Mouse (Mus musculus): ENCODE data around the gene Sytl3.
"Not testable (repeated sequence)": the region's sequence is repeated elsewhere in the genome, so short reads cannot be mapped to it uniquely, and the experiment has no call there.

Sytl3 gene

DNA sequence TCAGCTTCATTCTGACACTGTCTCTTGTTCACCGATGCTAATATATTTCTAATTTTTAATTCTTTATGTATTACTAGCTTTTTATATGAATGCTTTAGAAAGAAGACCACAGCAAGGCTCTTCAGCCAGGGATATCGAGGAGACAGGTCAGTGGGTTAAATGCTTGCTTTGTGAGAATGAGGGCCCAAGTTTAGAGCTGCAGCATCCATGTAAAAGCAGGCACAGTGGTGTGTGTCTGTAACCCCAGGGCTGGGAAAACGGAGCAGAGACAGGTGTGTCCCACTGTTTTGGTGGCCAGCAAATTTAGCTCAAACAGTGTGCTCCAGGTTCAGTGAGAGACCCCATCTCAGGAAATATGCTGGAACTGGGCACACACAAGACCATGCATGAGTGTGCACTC, 11.4 kb upstream of the Sytl3 start:
- not testable (repeated sequence) for DNase-seq

DNA sequence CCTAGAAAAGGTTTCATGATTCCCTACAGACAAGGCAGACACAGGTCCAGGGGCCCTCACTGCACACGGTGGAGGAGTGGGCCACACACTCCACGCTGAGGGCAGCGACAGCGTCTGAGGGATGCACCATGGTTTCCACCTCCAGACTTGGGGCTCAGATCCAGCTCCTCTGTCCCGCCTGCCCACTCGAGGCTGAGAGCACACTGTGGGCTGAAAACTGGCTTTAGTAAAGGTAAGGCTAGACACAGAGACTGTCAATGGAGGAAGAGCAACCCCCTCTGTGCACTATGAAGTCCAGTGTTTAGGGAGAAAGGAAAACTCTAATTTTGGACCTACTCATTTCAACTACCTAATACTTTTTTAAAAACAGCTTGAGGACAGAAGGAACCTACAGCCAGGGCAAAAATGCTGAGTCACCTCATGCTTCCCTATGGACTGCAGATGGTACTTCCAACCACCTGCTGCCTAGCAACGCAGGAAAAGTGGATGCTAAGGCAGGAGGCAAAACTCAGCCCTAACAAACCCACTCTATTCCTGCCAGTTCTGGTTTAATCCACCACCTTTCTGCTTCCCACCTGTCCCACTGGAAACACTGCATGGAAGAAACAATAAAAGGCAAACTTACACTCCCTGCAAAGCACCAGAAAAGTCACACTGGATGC, 7.9 kb upstream of the Sytl3 start:
- DNase-seq, result not testable (repeated sequence)

DNA sequence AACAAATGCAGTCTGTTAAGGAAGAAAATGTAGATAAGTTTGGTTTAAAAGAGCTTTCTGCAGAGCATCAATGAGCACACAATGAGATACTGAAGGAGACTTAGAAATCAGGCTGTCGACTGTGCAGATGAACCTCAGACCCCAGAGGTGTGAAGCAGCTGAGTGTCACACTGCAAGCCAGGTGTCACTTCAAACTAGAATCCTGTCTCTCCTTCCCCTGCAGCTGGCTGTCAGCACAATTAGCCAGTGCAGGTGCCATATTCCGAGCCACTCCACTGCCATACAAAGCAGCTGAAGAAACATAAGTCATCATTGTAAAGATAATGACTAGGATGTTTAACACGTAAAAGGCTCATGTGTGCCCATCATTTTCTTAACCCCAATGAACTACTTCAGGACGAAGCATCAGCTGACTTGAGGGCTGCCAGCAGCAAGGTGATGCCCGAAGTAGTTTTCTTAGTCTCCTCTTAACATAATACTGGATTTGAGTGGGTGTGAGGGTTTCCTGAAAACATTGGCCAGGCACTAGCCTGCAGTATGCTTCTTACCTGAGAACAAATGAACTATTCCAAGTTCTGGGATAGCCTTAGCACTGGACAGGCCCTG, 5.4 kb upstream of the Sytl3 start:
- peak in 1 of 2 experiments; percentile 54 for DNase-seq

DNA sequence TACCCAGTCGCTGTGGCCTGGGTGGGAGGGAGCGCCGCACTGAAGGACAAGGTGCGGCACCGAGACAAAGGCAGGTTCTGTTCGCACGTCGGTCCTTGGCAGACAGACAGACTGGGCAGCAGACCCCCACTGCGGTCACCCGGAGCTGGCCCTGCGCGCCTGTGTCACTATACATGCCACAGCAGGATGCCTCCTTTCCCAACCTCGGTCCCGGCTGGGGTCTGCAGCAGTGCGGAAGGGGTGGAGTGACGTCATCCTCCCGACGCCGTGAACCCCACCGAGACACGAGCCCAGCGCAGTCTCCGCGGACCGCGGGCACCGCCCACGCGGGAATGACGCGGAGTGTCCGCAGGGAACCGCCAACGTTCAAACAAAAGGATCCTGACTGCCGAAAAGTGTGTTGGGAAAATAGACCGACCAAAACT, 3.8 kb upstream of the Sytl3 start:
- DNase-seq, result peak; percentile 68 to 79

DNA sequence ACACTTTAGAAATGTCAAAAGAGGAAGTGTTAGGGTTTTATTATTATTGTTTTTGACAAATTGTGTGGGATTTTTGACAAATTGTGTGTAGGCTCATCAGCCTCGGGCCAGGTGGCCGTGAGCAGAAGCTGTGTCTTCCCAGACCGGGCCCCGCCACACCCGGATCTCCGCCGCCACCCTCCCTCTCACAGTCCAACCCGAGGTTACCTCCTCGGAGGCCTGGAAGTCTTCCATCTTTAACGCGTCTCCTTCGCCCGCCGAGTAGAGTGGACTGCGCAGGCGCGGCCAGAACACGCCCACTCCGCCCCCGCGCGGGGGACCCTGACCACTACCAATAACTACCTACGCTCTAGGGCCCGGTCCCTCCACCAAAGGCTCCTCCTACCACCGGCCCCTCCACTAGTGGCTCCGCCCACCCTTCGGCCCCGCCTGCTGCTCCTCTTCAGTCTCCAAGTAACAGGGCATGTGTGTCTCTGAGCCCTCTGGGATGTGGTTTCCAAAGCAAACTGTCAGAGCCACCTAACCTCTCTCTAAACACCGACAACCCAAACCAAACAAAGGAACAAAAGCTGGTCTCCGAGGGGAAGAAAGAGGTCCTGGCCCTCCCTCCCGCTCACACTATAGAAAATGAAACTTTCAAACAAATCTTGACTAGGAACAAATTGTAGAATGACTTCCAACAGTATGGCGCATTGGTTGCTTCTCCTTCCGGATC, 3.2 kb upstream of the Sytl3 start, which contains the start of gene Dynlt1f:
Dynlt1f (minus strand) TSS at position 334 of the 715 bp plus-strand sequence.
- DNase-seq, result peak; percentile 77 to 83

DNA sequence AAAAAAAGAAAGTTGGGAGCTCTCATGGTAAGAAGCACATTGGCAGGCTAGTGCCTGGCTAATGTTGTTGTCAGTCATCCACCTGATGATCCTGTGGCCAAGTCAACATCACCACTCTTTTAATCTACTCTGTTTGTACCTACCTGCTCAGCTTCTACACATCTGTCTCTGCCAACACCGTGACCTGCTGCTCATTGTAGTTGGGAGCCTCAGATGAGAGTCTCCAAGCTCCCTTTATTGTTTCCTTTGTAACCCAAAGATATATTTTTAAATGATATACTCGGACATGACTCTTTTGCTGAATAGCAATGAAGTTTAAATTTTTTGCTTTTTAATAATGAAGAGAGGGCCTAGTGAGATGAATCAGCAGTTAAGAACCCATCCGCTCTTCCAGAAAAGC, 2.4 kb upstream of the Sytl3 start:
- not testable (repeated sequence) for DNase-seq

DNA sequence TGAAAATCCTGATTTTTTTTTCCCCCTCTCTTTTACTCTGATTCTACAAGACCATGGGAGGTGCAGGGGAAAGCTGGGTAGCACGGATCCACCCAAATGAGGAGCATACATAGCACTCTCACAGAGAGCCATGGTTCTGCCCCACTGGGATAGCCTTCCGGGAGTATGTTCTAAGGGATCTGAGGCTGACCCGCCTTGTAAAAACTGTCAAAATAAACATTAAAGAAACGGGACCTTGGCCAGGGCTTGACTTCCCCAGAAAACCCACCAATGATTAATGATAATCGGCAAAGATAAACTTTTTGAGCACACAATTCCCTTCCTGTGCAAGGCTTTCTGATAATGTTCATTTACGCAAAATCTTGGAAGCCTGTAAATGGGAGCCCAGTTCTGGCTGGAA, 1.7 kb downstream of the Sytl3 start:
- peak in 1 of 2 experiments; percentile 16 for DNase-seq

DNA sequence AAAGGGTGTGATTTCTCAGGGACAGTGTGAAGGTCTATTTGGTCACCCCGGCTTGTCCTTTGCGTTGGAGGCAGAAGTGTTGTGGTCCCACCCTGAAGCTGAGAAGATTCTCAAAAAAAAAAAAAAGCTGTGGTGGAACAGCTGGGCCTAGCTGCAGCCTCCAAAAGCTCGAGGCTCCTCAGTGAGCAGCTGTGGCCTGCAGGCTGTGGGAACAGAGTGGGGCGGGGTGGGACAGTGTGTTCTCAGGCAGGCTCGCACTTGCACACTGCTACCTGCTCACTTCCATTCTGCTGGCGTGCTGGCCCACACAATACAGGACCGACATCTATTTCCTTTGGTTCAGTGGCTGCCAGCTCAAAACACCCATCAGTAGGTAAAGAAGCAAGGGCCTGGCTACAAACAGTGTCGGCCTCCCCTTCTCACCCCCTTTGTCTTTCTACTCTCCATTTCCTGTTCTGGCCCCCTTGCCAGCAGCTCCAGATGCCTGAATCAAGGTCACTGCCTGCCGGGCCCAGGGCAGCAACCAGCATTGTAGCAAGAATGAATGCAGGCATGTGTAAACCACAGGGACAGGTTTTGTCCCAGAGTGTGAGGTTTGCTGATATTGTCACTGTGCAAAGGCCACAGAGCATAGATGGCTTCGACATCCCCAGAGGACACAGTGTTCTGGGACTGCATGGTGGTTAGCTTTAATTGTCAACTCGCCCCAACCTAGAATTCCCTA, 2.4 kb downstream of the Sytl3 start:
- peak; percentile 78 to 87 for DNase-seq

DNA sequence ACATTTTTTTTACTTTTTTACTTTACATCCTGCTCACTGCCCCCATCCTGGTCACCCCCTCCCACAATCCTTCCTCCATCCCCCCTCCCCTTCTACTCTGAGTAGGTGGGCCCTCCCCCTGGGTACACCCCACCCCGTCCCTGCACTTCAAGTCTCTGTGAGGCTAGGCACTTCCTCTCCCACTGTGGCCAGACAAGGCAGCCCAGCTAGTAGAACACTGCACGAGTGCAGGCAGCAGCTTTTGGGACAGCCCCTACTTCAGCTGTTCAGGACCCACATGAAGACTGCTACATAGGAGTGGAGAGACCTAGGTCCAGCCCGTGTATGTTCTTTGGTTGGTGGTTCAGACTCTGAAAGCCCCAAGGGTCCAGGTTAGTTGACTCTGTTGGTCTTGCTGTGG, 3.9 kb downstream of the Sytl3 start:
- peak; percentile 54 to 62 for DNase-seq

DNA sequence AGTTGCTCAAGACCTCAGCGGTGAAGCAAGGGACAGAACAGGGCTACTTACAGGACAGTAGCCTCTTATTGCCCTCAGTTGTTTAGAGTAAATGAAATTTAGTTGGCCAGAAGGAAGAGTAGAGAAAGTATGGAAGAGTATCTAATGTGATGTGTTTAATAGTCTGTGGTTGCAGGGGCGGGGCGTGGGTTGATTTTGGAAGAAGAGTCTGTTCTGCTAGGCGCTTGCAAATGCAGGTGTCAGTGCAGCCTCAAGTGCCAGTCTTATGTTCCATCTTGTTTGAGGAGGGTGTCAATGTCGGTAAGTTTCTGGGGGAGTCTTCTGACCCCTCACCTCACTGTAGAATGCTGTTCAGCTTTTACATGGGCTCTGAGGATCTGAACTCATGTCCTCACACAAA, 6.5 kb downstream of the Sytl3 start:
- DNase-seq, result peak in 1 of 2 experiments; percentile 37

DNA sequence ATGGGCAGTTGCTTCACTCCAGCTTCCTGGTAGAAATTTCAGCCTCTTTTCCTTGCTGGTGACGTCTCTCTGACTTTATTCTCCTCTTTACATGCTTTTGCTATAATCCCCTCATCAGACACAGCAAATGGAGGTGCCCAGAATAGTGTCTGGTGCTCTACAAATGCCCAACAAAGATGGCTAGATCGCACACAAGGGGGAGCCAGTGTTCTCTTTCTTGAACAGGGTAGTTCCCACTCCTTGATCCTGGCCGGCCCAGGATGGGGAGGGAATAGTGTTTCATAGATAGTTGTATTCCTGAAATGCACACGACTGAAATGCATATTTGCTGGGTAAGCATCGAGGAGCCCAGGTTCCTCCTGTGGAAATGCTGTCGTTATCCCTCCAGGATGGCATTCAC, 9.6 kb downstream of the Sytl3 start:
- DNase-seq, result not testable (repeated sequence)

DNA sequence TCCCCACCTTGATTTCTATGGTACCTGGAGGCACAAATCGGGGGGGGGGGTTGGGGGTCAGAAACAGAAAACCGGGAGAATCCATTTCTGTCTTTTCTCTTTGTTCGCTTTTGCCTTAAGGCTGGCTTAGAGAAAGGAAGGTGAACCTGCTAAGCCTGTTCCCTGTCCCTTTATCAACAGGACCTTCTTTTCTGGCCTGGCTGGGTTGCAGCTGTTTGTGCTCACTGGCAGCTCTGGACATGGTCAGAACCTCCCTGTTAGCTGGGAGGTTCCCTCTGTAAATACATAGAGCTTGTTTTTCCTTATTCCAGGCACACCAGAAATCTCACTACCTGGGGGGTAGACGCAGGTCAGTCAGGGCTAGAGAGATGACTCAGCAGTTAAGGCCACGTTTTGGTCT, 15.4 kb downstream of the Sytl3 start:
- not testable (repeated sequence) for DNase-seq

DNA sequence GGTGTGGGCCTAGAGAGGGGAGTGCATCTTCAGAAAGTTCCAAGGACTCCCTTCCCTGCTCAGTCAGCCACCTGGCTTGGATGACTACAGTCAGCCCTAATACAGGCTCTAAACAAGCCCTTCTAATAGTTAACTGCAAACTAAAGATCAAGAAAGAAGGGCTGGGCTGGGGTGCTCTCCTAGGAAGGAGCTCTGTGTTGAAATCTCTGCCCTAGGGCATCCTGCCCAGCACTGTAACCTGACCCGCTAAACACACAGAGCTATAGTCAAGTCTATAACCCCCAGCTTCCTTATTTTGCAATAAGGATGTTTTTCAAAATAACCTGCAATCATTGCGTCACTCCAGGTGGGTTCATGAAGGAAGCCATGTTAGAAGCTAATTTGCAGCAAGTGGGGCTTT, 19.2 kb downstream of the Sytl3 start:
- DNase-seq, result not testable (repeated sequence)

DNA sequence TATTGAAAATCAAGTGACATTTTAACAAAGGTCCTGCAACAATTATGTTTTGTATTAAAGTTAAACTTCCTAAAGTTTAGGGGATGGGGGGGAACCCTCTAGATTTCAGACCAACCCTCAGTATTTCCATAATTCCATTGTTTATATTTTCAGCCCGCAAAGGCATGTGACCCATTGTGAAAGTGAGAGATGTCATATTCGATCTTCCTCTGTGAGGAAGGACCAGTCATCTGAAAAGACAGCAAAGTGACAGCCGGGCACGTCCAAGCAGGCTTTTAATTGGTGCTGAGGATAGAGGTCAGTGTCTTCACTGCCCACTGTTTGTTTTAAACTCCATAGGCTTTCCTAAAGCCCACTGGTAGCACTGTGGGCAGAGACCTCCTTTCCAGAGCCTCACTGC, 22.8 kb downstream of the Sytl3 start:
- not testable (repeated sequence) for DNase-seq

DNA sequence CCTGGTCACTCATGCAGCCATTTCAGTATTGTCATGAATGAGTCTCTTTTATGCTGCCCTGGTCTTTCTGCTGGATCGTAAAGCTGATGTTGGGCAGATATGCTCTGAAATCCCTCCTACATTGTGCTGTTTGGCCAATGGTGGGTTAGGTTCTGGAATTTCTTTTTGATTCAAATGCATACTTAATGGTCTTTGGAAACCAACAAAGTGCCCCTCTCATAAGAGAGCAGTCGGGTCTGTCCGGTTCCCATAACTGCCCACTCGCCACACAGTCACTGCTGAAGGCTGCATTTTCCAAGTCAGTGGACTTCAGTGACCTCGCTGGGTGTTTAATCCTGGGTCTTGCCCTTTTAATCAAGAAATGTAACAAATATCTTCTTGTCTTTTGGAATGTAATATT, 24.8 kb downstream of the Sytl3 start:
- not testable (repeated sequence) for DNase-seq

DNA sequence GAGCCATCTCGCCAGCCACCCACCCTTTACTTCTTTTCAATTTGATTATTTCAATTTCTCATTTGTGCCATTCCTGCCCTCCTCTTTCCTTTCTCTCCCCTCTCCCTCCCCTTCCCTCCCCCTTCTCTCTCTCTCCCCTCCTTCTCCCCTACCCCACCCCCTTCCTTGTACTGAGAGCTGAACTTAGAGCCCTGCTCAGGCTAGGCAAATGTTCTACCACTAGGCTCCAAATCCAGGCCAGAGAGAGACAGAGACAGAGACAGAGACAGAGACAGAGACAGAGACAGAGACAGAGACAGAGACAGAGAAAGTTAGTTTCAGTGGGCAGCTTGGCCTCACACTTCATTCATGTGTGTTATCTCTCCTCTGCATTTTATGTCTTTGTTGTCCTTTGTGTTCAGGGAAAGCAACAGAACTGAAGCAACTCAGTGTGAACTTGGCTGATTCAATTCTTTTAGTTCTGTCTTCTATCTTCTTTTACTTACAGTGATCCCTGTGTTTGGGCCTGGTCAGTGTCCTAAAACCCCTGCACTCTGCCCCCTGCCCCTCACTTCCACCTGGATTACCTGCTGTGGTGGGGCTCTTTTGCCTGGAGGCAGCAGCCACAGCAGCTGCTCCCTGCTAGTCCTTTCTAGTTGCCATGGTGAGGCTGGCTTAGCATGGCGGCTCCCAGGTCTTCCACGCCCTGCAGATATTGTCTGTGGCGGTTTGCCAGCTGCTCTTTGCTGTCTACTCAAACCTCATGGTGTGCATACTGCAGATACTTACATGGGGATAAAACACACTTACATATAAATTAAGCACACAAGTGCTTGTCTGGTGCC, 25.8 kb downstream of the Sytl3 start:
- DNase-seq, result not testable (repeated sequence)

DNA sequence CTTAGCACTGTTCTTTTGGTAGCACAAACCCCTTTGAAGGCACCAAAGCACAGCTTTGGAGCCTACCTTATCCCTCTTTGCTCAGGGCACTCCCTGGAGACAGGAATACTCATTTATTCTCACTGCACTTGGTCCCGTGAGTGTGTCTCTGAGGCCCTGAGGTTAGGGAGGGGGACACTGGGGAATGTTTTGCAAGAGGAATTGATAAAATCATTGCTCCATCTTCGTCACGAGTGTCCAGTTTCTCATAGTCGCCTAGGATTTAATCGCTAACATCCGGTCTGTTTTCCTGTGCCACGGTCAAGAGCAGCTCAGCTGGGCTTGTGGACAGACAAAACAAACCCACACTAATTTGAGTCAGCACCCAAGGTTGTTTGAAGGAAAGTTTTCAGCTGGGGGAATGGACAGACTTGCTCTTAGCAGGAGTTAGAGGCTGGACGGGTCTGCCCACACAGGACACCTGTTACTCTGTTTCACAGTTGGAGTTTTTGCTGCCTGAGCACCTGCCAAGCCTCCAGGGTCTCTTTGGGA, 26.5 kb downstream of the Sytl3 start:
- DNase-seq, result not testable (repeated sequence)

DNA sequence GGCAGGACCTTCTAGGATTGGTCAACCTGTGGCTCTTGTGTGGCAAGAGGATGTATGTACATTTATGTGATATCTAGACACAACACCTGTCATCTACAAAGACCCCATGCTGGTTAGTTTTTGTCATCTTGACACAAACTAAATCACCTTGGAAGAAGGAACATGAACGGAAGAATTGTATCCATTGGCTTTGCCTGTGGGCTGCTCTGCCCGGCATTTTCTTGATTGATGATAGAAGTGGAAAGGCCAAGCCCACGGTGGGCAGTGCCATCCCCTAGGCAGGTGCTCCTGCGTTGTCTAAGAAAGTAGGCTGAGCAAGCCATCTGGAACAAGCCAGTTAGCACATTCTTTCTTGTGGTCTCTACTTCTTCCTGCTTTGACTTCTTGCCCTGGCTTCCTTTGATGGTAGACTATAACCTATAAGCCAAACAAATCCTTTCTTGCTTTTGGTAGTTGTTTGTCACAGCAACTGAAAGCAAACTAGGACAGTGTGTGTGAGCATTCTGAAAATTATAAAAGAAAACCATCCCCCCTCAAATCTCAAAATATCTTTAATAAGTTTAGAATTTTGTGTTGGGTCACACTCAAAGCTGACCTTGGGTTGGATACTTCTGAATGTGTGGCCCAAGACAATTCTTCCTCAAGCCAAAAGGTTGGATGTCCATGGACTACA, 27.5 kb downstream of the Sytl3 start:
- DNase-seq, result peak in 1 of 2 experiments; percentile 66

DNA sequence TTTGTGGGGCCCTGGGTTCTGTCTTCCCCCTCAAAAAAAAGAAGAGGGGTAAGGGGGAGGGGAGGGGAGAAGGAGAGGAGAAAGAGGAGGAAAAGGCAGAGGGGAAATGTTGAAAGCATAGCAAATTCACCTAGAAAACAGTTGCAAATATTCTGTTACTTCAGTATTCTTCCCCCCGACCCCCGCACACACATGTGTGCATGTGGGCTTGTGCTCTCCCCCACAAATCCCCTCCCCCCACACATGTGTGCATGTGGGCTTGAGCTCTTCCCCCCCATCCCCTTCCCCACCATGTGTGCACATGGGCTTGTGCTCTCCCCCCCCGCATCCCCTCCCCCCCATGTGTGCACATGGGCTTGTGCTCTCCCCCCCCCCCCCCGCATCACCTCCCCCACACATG, 30.5 kb downstream of the Sytl3 start:
- DNase-seq, result peak; percentile 42 to 65

DNA sequence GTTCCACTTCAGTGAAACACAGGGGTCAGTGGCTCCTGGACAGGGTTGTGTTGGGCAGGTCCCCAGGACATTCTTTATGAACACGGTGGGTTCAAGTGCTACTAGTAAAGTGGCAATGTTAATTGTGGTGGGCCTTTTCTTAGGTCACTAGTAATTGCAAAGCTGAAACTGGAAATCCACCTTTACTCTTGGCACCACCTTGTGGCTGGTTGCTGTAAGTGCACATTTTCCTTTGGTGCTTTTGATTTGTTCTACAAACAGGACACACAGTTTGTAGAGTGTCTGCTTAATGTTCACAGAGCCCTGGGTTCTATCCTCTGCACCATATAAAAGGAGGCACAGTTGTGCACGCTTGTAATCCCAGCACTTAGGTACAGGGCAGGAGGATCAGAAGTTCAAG, 32.7 kb downstream of the Sytl3 start:
- DNase-seq, result peak; percentile 88 to 93

DNA sequence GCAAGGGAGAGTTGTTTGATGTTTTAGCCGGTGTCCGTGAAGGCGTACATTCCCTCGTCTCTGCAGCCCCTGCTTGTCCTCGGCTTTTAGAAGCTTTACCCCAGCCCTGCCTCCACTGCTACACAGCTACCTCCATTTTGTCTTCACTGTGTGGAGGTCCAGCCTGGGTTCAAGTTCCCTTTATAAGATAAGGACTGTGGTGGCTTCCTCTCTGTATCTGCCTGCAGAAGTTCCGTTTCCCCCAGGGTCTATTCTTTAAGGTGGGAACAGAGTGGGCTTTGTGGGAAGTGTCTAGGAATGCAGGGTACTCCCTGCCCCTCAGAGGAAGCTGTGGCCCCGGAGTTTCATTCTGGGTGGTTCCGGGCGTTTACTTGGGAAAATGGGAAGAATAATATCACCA, 36.8 kb downstream of the Sytl3 start:
- not testable (repeated sequence) for DNase-seq

Data from thymus, postnatal 36 days (tissue).